Mouse (Mus musculus): ENCODE results near the gene Abcc1. TPM values are rescaled to one million over a fixed set of nuclear protein-coding genes. Genes with fewer than 3 reads are reported as not detected.

Gene Abcc1
- polyA plus RNA-seq, 1 experiment from 2014 or later, result 7.6 TPM

GRCm38 (mm10) chr16:14476701-14477400 lies 115.5 kb downstream of the Abcc1 start:
- no peak for ATAC-seq (ENCODE audit: low FRiP score, low read depth)
- no peaks in the 10 kb centered on the region for H3K9me3 ChIP-seq
- no peak overlapping the region for H3K4me3 ChIP-seq
- no peaks in the 10 kb centered on the region for H3K4me1 ChIP-seq
- no peaks in the 10 kb centered on the region for H3K27me3 ChIP-seq
- H3K36me3 ChIP-seq, result peaks cover 14% of the 10 kb centered on the region
- H3K9ac ChIP-seq (replicated peaks), result no peak overlapping the region
- H3K27ac ChIP-seq (replicated peaks), result no peak overlapping the region
- WGBS, result 92% methylated on average over 9 of the region's 9 CpGs
- H3K4me2 ChIP-seq (replicated peaks), result no peak overlapping the region

- H3K36me3 ChIP-seq, result peaks cover 14% of the 10 kb centered on the region
- H3K4me1 ChIP-seq, result no peaks in the 10 kb centered on the region
- no peak overlapping the region for H3K9ac ChIP-seq (replicated peaks)
- H3K4me2 ChIP-seq (replicated peaks), result no peak overlapping the region
- H3K9me3 ChIP-seq, result no peaks in the 10 kb centered on the region
- no peaks in the 10 kb centered on the region for H3K27me3 ChIP-seq
- H3K4me3 ChIP-seq, result no peak overlapping the region
- 84% methylated on average over 10 of the region's 10 CpGs for WGBS
- H3K27ac ChIP-seq (replicated peaks), result no peak overlapping the region
- no peak for ATAC-seq (ENCODE audit: low FRiP score, low read depth)
Observed at GRCm38 (mm10) chr16:14477510-14478300, 116.3 kb downstream of the Abcc1 start.

GRCm38 (mm10) chr16:14479641-14480040 lies 118.3 kb downstream of the Abcc1 start:
- ATAC-seq (ENCODE audit: low FRiP score, low read depth), result no peak
- WGBS, result 82% methylated on average over 2 of the region's 2 CpGs
- Histone ChIP-seq H3K27me3 (no peaks in the 10 kb centered on the region), H3K36me3 (no peaks in the 10 kb centered on the region), H3K4me2 (replicated peaks) (no peak overlapping the region), H3K9me3 (no peaks in the 10 kb centered on the region), H3K4me1 (no peaks in the 10 kb centered on the region), H3K4me3 (no peak overlapping the region), H3K27ac (replicated peaks) (no peak overlapping the region), H3K9ac (replicated peaks) (no peak overlapping the region)

- no peak overlapping the region for H3K27ac ChIP-seq (replicated peaks)
- ATAC-seq (ENCODE audit: low FRiP score, low read depth), result no peak
- no peaks in the 10 kb centered on the region for H3K4me1 ChIP-seq
- no peaks in the 10 kb centered on the region for H3K27me3 ChIP-seq
- no peak overlapping the region for H3K4me2 ChIP-seq (replicated peaks)
- no peaks in the 10 kb centered on the region for H3K36me3 ChIP-seq
- no peak overlapping the region for H3K4me3 ChIP-seq
- 85% methylated on average over 1 of the region's 1 CpGs for WGBS
- H3K9me3 ChIP-seq, result no peaks in the 10 kb centered on the region
- H3K9ac ChIP-seq (replicated peaks), result no peak overlapping the region
Observed at GRCm38 (mm10) chr16:14483221-14483620, 121.9 kb downstream of the Abcc1 start.

- no peak overlapping the region for H3K9ac ChIP-seq (replicated peaks)
Observed at GRCm38 (mm10) chr16:14493491-14494114, 132.2 kb downstream of the Abcc1 start.

GRCm38 (mm10) chr16:14501649-14502360 lies 140.4 kb downstream of the Abcc1 start:
- Histone ChIP-seq H3K4me1 (no peaks in the 10 kb centered on the region), H3K4me3 (no peak overlapping the region), H3K27ac (replicated peaks) (no peak overlapping the region), H3K9me3 (no peaks in the 10 kb centered on the region), H3K4me2 (replicated peaks) (no peak overlapping the region), H3K9ac (replicated peaks) (no peak overlapping the region), H3K27me3 (no peaks in the 10 kb centered on the region), H3K36me3 (no peaks in the 10 kb centered on the region)
- 80% methylated on average over 8 of the region's 8 CpGs for WGBS
- no peak for ATAC-seq (ENCODE audit: low FRiP score, low read depth)

More at GRCm38 (mm10) chr16:14493491-14494114, 132.2 kb downstream of the Abcc1 start:
- no peak overlapping the region for H3K4me3 ChIP-seq
- no peaks in the 10 kb centered on the region for H3K27me3 ChIP-seq
- no peak overlapping the region for H3K4me2 ChIP-seq (replicated peaks)
- WGBS, result 71% methylated on average over 2 of the region's 2 CpGs
- no peaks in the 10 kb centered on the region for H3K36me3 ChIP-seq
- no peaks in the 10 kb centered on the region for H3K4me1 ChIP-seq
- ATAC-seq (ENCODE audit: low FRiP score, low read depth), result no peak
- no peaks in the 10 kb centered on the region for H3K9me3 ChIP-seq
- H3K27ac ChIP-seq (replicated peaks), result no peak overlapping the region

- WGBS, result 67% methylated on average over 2 of the region's 2 CpGs
- Histone ChIP-seq H3K27me3 (no peaks in the 10 kb centered on the region), H3K4me2 (replicated peaks) (no peak overlapping the region), H3K4me3 (no peak overlapping the region), H3K36me3 (no peaks in the 10 kb centered on the region), H3K4me1 (no peaks in the 10 kb centered on the region), H3K9me3 (no peaks in the 10 kb centered on the region), H3K9ac (replicated peaks) (no peak overlapping the region), H3K27ac (replicated peaks) (no peak overlapping the region)
- ATAC-seq (ENCODE audit: low FRiP score, low read depth), result no peak
Observed at GRCm38 (mm10) chr16:14506461-14506860, 145.1 kb downstream of the Abcc1 start.

Other genes starting within 250 kb of the Abcc1 start
- gene Nde1, start 198.3 kb upstream of the Abcc1 start, polyA plus RNA-seq (2016; fragmentation: Nextera tagmentation; extraction: Ambion mirVana), result 137 and 142 TPM in 2 replicates
- gene Marf1, start 198.2 kb upstream of the Abcc1 start, polyA plus RNA-seq (2016; fragmentation: Nextera tagmentation; extraction: Ambion mirVana), result 16.0 and 16.1 TPM in 2 replicates
- gene Myh11, start 70.2 kb upstream of the Abcc1 start, polyA plus RNA-seq (2016; fragmentation: Nextera tagmentation; extraction: Ambion mirVana), result 0.21 and 0.45 TPM in 2 replicates
- 174 and 178 TPM in 2 replicates for gene Fopnl, start 44.2 kb upstream of the Abcc1 start, polyA plus RNA-seq (2016; fragmentation: Nextera tagmentation; extraction: Ambion mirVana)
- gene A630010A05Rik, start 200.8 kb downstream of the Abcc1 start, polyA plus RNA-seq (2016; fragmentation: Nextera tagmentation; extraction: Ambion mirVana), result not detected in 2 replicates